Mouse (Mus musculus): Measurements from ENCODE around the gene Rasa3. TPM values are rescaled to one million over a fixed set of nuclear protein-coding genes. Genes with fewer than 3 reads are reported as not detected.

Gene Rasa3
- total RNA-seq, 2 experiments from 2014 or later: 5.9 to 10.5 TPM

DNA sequence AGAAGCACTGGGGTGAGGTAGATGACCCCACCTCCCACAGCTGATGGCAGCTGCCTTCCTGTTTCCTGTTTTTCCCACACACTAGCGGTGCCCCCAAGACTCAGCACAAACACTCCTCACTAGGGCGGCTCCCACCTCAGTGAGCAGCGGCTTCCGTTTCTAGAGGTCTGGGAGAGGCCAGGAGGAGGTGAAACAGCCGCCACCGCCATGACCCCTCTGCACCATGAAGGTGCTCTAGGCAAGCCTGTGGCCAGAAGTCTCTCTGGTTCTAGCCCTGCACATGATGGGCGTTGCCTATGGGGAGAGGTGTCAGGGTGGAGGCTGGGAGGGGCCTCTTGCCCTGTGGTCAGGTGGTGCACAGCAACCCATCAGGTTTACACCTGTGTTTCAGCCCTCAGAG lies 77.2 kb downstream of the Rasa3 start:
- TF ChIP-seq CTCF (IDR thresholded peaks at IDR 0.05): no peak
- intact Hi-C loops (cut with DNase I): loop anchor here (5.0 kb wide), 1 partner anchor 127 kb away; no protein-coding TSS in a partner anchor
- peak overlapping the region; percentile 70 for H3K27ac ChIP-seq
- no peak for DNase-seq
- peak overlapping the region; percentile 34; the same call in 1 of the 2 replicates for H3K4me3 ChIP-seq

DNA sequence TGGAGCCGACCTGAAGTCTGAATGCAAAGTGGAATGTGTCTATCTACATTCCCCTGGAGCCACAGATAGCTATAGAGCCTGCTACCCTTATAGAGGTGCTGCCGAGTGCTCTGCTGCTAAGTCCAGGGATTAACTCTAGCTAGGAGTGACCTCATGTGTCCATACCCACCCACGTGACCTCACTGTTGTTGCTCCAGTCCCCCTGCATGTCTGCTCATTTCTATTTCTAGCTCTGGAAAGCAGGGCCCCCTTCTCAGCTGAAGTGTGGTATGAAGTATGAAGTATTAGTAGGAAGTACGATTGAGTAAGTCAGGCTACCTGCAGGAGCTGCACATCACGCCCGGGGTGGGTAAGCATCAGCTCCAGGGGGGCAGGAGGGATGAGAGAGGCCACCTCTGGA lies 79.6 kb downstream of the Rasa3 start:
- no peak for TF ChIP-seq CTCF (IDR thresholded peaks at IDR 0.05)
- no peak overlapping the region for H3K4me3 ChIP-seq
- DNase-seq: no peak
- no peak overlapping the region for H3K27ac ChIP-seq
- intact Hi-C loops (cut with DNase I): loop anchor here (2.0 kb wide), 1 partner anchor 81 kb away; no protein-coding TSS in a partner anchor

DNA sequence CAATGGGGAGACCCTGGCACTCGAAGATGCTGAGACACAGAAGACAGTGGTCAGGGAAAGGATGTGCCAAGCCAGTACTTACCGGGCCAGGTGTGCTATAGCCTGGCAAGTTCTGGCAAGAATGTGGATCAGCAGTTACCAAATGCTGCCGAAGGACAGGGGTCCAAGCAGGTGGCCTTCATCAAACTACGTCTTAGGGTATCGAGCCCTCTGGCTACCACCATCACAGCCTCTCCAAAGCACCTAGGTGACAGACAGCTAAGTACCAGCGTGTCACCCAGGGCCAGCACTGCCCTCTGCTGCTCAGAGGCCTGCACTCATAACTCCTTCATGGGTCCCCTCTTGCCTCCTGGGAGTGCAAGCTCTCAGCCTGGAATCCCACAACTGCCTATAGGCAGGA lies 81.5 kb downstream of the Rasa3 start:
- peak; percentile 23; the same call in 1 of the 2 replicates for TF ChIP-seq CTCF (IDR thresholded peaks at IDR 0.05)
- Histone ChIP-seq H3K4me3 (no peak overlapping the region), H3K27ac (peak overlapping the region; percentile 1; the same call in 1 of the 2 replicates)
- intact Hi-C loops (cut with DNase I): loop anchor here (2.0 kb wide), 1 partner anchor 83 kb away; no protein-coding TSS in a partner anchor
- DNase-seq: no peak

DNA sequence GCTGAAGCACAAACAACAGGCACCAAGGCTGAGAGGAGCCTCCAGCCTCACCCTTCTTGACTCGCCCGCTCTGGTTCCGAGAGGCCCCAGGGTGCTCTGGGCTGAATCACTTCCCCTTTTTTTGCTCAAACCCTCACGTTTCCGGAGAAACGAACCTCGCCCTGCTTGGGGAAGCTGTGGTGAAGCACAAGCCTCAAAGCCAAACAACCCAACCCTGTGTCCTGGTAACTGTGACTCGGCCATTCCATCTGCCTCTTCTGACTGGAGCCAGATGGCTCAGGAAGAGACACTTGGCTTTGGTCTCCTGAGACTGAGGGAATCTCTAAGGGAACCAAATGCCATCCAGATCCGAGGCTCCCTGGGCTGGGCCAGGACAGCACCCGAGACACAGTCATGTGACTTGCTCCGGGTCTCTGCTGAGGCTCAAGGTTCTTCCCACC lies 82.5 kb downstream of the Rasa3 start:
- peak; percentile 61 for DNase-seq
- no peak for TF ChIP-seq CTCF (IDR thresholded peaks at IDR 0.05)
- intact Hi-C loops (cut with DNase I): no loop called here
- Histone ChIP-seq H3K27ac (peak overlapping the region; percentile 71), H3K4me3 (no peak overlapping the region)

DNA sequence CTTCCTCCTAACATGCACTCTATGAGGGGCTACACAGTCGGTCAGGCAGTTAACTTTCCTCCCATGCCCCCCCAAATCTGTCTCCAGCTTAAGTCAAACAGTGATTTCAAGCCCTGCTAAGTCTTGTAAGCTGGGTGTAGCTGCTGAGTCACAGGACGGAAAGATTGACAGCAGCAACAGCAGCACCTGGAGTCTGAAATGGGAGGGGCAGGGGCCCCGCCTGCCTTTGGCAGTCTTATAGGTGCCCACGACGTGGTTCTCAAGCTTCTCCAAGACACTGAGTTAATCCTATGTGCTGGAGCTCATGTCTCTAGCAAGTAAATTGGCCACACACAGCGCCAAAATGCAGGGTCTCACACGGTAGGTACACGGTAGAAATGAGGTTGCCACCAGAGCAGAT lies 84.1 kb downstream of the Rasa3 start:
- no peak overlapping the region for H3K4me3 ChIP-seq
- intact Hi-C loops (cut with DNase I): no loop called here
- TF ChIP-seq CTCF (IDR thresholded peaks at IDR 0.05): no peak
- no peak for DNase-seq
- H3K27ac ChIP-seq: peak overlapping the region; percentile 43; the same call in 1 of the 2 replicates

DNA sequence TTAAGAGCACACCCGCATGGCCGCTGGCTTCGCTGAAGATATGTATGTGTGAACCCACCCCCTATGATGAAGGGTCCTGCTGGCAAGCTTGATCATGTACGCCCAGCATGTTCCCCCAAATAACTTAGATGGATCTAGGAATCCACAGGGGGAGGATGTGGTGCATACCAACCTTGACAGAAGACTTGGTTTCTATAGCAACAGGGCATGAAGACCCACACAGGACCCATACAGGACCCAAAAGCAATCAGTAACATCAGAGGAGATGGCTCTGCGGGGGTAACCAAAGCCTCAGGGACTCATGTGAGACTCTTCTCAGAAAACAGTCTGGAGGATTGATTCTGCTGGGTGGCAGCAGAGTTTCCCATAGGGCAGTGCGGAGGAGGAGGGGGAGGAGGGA lies 86.2 kb downstream of the Rasa3 start:
- intact Hi-C loops (cut with DNase I): no loop called here
- no peak for DNase-seq
- H3K27ac ChIP-seq: no peak overlapping the region
- no peak for TF ChIP-seq CTCF (IDR thresholded peaks at IDR 0.05)
- H3K4me3 ChIP-seq: no peak overlapping the region

DNA sequence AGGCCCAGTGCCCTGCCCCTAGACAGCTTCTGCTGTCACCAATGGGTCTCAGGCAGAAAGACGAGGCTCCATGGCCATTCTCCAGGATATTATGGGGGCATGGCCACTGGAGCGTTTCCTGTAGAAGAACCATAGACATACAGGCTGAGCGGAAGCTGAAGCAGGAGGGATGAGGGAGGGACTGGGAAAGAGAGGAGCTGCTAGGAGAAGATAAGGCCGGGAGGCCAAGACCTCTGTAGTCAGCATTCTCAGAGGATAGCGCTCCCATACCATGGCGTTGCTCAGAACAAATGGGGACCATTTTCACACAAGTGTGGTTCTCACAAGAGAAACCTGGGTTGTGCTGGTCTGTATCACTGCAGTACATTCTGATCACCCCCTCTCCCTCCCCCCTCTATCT lies 88.3 kb downstream of the Rasa3 start:
- H3K4me3 ChIP-seq: no peak overlapping the region
- intact Hi-C loops (cut with DNase I): no loop called here
- no peak for TF ChIP-seq CTCF (IDR thresholded peaks at IDR 0.05)
- no peak for DNase-seq
- H3K27ac ChIP-seq: no peak overlapping the region

DNA sequence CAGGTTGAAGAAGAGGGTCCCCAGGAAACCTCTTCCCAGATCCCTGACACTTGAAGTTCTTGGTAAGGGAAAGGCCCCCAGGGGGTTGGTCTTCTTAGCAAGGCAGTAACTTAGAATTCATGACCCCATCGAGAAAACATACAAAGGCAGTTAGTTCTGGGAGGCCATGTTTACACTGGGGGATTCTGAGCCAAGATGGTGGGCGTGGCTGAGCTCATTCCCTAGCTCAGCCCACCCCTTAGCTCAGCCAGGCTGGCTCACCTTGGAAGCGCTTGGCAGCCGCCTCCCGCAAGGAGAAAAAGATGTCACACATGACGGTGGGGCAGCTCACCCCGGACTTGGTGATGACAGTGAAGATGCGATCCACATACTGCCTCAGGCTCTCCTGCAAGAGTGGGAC lies 92.8 kb downstream of the Rasa3 start:
- no peak for TF ChIP-seq CTCF (IDR thresholded peaks at IDR 0.05)

DNA sequence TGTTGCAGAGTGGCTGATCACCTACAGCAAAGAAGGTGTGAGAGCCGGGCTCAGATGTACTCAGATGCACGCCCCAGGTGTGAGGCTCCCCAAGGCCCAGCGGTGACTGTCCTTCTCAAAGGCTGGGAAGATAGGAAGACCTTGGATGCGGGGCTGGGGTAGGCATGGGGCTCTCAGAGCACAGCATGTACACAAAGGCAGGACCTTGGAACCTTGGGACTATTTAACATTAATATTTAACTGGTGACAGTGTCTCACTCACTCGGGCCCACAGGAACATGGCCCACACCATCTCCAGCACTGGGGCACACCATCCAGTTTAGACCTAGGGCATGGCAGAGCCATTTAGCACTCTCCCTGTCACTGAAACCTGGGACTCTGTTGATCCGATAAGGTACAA lies 99.5 kb downstream of the Rasa3 start:
- no peak for DNase-seq
- Histone ChIP-seq H3K27ac (no peak overlapping the region), H3K4me3 (no peak overlapping the region)
- intact Hi-C loops (cut with DNase I): no loop called here
- no peak for TF ChIP-seq CTCF (IDR thresholded peaks at IDR 0.05)

More for the DNA sequence above, 92.8 kb downstream of the Rasa3 start:
- no peak for DNase-seq
- H3K27ac ChIP-seq: no peak overlapping the region
- H3K4me3 ChIP-seq: no peak overlapping the region
- intact Hi-C loops (cut with DNase I): no loop called here

DNA sequence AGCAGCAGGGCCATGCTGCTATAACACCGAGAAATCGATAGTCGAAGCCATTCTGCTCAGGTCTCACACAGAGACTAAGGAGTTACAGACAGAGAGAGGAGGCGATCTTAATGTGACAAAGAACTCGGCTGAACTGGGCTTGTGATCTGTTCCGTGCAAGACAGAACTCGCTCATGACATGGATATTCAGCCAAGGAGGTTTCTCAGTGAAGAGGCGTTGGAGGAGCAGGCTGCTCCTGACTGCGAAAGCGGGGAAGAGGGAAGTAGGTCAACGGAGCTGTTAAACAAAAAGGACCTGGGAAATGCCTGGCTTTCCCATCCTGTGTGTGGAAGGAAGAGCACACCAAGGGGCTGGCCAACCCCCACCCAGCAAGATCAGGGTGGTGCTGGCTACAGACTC lies 105.4 kb downstream of the Rasa3 start:
- no peak for DNase-seq
- intact Hi-C loops (cut with DNase I): no loop called here
- Histone ChIP-seq H3K4me3 (no peak overlapping the region), H3K27ac (no peak overlapping the region)
- no peak for TF ChIP-seq CTCF (IDR thresholded peaks at IDR 0.05)

DNA sequence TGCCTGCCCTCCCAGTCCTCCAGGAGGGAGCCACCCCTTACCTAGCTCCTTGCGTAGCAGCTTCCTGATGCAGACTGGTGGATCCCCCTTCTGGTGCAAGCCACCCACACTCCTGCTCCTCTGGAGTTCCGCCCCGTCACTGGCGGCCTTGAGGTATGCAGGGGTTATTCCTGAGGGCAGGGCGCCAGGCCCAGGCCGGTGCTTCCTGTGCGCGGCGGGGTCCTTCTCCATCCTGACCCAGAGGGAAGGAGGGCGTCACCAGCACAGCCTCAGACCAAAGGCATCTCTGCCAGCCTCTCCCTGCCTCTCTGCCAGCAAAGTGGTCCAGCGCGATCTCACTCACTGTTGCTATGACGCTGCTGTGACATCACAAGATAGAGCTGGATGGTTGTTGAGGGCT lies 115.3 kb downstream of the Rasa3 start, which contains the start of gene 1700029H14Rik:
Gene 1700029H14Rik, minus strand, starts transcription at position 344 of the 400 bp plus-strand sequence.
- TF ChIP-seq CTCF (IDR thresholded peaks at IDR 0.05): no peak
- Histone ChIP-seq H3K27ac (no peak within 1 kb of the TSS), H3K4me3 (no peak within 1 kb of the TSS)
- DNase-seq: peak; percentile 35
- intact Hi-C loops (cut with DNase I): no loop called here

DNA sequence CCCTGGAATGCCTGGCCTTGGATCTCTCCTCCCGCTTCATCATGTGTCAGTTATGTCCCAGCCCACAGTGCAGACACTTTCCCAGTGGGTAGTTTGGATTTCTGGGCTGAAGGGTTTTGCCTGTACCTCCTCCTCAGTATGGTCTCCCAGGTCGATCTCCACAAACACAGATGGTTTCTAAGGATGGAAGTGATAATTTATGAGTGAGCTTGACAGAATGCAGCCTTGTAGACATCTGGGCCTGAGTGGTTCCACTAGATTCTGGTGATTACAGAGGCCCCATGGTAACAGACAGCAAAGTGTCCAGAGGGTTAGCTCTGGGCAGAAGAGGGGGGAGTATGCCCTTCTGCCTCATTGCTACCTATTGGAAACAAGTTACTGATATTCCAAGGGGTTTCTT lies 119.9 kb downstream of the Rasa3 start:
- H3K27ac ChIP-seq: no peak overlapping the region
- H3K4me3 ChIP-seq: no peak overlapping the region
- no peak for DNase-seq
- TF ChIP-seq CTCF (IDR thresholded peaks at IDR 0.05): no peak
- intact Hi-C loops (cut with DNase I): no loop called here

DNA sequence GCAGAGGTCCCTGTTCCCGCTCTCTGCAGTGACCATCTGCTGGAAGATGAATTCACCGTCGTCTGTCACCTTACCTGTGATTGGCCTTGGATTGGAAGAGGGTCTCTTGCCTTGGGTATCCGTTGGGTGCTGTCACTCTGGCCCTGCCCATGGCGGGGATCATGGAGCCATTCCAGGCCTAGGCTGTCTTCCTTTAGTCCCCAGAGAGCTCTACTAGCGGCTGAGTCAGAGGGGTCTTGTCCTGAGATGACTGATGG lies 125.9 kb downstream of the Rasa3 start:
- Histone ChIP-seq H3K27ac (no peak overlapping the region), H3K4me3 (no peak overlapping the region)
- intact Hi-C loops (cut with DNase I): loop anchor here (1.0 to 5.0 kb wide), 3 partner anchors 127 to 202 kb away; no protein-coding TSS in a partner anchor
- no peak for TF ChIP-seq CTCF (IDR thresholded peaks at IDR 0.05)
- no peak for DNase-seq
